Mouse (Mus musculus): ENCODE measurements around the gene Desi1.

Gene Desi1

DNA sequence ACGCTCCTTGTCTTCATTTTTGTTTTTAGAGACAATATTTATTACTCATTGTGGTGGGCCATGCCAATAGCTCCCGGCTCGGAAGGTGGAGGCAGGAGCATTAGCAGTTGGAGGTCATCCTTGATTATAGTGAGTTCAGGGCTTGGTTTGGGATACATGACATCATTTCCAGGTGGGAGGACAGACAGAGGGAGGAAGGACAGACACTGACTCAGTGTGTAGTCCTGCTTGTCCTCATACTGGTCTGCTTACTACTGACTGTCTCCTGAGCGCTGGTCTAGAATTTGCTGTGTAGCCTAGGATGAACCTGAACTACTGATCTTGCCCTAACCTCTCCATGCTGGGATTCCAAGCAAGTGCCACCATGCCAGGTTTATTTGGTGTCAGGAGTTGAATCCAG lies at the start of gene Desi1:
Desi1 (minus strand) TSS at position 101 of the 400 bp plus-strand sequence.
- no peak for DNase-seq

DNA sequence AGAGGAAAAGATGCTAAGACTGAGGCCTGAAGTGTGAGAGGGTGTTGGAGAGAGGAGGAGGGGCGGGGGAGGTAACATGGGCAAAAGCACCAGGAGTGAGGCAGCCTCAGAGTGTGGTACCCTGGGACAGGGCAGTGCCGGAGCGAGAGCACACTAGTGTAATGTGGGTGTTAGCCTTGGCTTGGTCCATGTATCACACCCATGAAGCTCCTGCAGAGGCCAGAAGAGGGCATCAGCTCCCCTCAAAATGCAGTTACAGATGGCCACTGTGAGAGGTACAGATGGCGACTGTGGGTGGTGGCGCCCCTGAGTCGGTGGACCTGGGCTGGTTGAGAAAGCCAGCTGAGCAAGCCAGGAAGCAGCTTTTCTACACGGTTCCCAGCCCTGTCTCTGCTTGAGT lies 47.5 kb upstream of the Desi1 start:
- DNase-seq = peak; percentile 68

DNA sequence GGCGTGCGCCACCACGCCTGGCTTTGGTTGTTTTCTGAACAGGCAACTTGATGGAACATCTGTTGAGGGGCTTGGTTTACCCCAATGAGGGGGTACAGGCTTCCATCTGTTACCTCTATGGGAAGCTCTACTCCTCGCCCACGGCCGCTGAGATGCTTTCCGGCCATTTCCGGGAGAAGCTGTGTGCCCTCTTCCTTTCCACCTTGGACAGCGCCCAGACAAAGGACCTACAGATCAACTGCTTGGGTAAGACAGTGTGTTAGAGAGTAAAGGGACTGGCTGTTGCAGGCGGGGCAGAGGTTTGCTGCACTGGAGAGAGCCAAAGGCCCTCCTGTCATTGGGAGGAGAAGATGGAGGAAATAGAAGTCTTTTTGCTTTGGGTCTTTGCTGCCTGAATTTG lies 46.2 kb upstream of the Desi1 start:
- no peak for DNase-seq

DNA sequence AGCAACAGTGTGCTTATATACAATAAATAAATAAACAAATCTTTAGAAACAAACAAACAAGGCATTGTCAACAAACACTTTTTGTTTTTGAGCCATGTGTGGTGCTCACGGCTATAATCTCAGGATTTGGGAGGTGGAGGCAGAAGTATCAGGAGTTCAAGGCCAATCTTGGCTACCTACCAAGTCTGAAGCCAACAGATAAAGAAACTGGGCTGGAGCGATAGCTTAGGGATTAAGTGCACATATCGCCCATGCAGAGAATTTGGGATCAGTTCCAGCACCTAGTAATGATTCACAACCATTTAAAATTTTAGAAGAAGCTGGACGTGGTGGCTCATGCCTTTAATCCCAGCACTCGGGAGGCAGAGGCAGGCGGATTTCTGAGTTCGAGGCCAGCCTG lies 39.8 kb upstream of the Desi1 start:
- no peak for DNase-seq

DNA sequence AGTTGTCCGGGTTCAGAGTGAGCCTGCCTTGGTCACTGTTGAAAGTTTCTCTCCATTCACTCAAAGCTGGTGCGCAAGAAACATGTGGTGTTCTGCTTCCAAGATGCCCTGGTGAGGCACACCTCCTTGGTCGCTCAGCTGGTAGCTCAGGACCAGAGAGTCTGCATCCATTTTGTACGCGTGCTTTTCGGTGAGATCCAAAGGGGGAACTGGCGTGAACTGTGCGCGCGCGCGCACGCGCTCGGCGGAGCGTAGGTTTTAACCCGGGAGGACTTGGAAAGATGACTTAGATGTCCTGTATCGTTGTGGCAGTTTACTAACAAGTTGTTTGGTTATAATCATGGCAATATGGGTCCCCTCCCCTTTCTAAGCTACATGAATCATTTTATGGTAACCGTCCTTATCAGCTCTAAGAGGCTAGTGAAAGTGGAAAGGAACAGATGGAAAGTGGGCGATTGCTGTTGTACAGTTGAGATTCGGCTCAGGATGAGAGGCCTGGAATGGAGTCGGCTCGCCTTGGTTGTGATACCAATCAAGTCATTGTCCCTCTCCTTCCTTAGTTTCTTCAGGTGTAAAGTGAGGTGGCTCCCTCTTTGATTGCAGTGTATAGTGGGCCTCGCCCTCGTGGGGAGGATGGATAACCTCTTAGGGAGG lies 38.3 kb upstream of the Desi1 start:
- DNase-seq = no peak

DNA sequence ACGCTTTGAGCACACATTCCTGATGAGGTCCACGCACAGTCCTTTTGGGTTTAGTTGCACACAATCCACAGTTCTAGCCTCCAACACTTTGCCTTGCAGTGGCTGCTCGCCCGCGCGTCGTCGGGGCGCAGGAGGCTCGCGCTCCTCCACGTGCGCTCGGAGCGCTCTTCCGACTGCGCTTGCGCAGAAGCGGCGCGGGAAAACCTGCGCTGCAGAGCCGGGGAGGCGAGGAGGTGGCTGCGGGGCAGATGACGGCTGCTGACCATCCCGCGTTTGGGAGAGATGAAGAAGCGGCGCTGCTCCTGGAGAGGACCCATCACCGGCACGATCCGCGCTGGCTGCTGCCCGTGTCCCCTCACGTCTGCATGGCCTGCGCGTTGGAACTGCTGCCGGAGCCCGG lies 36.2 kb upstream of the Desi1 start, which contains the start of gene Mei1:
Mei1 (plus strand) TSS at position 99 of the 400 bp plus-strand sequence.
- no peak for DNase-seq

DNA sequence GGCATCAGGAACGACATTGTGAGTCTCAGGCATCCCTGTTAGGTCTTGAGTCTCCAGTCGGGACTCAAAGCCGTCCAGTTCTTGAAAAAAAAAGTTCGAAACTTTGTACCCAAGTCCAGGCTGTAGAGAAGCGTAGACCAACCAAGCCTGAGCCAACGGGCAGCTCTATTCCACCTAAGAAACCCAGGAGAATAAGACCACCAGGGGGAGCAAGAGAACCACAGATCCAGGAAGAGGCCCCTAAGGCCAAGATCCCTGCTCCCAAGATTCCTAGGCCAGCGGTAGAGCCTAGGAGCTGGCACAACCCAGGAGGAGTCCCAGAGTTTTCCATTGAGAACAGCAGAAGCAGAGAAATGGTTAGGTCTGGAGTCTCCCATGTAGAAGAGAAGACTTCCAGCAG lies 31.8 kb upstream of the Desi1 start:
- DNase-seq = peak; percentile 73

DNA sequence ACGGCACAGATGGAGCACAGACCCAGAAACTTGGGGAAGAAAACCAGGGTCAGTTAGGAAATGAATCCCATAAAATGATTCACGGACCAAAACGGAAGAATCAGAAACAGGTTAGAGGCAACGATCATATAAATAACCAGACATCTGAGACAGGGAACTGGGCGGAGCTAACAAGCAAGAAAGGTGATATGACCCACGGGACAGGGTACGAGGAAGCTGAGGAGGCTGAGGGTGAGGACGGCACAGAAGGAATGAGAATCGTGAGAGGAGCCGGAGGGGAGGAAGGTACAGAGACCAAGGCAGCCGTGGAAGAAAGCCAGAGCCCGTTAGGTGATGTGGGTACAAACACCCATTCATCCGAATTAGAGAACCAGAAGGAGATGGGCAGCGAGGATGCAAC lies 30.2 kb upstream of the Desi1 start:
- no peak for DNase-seq

DNA sequence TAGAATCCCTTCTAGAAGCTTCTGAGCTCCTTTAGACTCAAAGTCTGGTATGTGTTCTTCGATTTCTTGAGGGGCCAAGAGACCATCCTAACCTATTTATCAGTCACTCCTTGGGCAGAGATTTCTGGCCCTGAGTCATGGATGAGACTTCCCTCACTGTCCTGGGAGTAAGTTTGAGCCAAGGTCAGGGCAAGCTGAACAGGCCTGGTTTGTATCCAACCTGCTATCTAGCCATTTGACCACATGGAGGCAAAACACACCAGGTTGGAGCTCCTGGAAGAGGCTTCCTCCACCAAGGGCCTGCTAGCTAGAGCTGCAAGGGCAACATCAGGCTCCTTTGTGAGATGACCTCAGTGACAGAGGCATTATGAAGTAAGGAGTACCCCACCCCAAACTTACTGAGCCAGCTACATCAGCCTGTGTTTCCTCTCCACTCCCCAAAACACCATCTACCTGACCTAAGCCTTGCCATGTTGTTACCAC lies 25.1 kb upstream of the Desi1 start, which contains the start of gene 4930407I10Rik:
4930407I10Rik (plus strand) TSS at position 433 of the 483 bp plus-strand sequence.
- DNase-seq = no peak

DNA sequence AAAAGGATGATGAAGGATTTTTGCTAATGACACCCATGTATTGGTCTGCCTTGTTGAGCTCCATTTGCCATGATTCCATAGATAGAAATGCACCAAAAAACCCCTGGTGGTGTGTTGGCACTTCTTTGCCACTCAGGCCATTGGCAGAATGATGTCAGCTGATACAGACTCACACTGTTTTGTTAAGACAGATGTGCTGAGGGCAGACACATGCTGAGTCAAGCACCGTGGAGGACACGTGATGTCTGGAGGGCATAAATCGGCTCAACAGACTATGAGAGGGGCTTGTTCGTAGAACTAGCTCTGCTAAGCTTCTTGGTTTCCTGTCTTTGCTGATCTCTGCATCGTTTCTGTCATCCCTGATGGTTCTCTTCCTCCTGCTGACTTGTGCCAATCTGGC lies 18.9 kb upstream of the Desi1 start:
- DNase-seq = no peak

DNA sequence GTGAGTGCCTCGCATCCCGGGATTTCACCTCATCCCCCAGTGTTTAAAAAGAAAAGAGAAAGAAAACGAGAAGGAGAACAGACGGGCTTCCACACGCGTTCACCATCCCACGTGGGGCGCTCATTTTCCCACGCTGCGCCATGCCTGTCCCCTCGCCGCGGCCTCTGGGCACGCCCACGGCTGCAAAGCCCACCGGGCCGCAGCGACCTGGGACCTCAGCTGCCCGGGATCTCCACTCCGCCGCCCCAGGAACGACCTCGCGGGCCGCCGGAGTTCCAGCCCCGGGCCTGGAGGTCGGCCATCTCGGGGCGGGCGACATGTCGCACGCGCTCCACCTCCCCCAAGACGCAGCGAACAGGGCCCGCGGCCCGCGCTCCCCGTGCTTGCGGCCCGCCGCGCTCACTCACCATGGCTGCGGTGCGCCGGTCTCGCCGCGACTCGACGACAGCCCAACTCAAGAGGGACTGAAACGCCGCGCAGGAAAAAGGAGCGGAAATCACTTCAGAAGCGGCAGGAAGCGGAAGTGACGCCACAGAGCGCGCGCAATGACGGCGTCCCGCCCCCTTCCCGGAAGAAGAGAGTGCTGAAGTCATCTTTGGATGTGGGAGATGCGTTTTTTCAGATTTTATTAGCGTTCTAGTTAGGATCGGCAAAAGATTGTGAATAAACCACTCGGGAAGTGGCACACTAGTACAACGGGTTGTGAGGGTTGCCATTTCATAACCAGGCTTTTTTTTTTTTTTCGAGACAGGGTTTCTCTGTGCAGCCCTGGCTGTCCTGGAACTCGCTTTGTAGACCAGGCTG lies 13.6 kb upstream of the Desi1 start, which contains the start of gene Snu13:
Snu13 (minus strand) TSS at position 519 of the 804 bp plus-strand sequence.
- peak; percentile 95 for DNase-seq

DNA sequence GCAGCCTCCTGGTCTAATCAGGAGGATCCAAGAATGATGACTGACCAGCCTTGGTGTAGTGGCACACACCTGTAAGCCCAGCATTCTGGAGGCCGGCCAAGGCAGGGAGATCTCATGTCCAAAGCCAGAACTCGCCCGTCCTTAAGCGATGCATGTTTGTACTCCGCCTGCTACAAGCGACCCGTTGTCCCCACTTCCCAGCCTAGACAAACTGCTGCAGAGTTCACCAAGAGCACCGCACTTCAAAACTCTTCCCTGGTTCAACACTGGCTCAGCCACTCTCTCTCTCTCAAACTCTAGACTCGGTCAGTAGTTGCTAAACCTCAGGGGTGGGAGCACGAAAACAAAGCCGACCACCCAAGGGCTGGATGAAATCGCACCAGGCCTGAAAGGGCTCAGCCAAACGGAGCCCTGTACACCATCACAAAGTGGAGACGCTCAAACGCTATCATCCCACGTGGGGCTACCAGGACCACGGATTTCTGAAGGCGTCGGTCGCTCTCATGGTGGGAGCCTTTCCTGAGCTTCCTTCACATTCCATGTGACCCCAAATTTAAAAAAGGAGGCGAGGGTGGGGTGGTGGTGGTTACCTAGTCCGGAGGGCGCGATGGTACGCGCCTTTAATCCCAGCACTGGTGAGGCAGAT lies 12.7 kb upstream of the Desi1 start:
- DNase-seq = no peak

DNA sequence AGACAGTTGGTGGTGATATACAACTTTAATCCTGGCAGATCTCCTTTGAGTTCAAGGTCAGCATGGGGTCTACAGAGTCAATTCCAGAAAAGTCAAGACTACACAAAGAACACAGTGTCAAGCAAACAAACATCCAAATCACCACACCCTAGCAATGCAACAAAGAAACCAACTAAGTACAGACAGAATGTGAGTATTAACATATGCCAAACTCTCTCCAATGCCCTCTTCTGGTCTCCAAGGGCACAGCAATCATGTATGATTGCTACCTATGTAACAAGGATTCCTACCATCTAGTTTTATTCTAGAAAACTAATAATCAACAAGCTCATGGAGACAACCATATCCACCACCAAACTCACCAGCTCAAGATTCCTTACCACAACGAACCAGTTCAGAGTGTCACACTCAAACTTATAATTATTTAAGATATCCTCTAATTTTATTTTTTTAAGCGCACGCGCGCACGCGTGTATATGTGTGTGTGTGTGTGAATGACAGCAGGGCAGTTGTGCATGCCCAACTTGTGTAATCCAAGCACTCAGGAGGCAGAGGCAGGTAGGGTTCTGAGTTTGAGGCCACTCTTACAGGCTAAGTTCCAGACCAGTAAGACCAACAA lies 10.6 kb upstream of the Desi1 start:
- peak; percentile 63 for DNase-seq

DNA sequence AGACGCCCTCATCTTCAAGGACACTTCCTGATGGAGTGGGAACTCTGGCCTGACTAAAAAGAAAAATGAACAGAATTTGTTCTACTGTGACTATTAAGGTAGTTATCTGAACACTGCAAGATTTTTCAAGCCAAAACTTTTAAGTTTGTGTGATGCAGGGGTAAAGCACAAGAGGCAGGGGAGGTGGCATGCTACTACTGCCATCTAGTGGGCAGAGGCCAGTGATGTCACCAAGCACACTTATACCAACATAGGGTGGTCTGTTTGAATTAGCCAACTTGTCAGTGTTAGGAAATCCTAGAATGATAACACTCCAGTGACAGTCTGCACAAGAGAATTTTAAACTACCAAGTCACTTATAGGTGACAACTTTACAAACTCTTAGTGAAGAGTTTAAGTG lies 7.0 kb upstream of the Desi1 start:
- peak; percentile 81 for DNase-seq

DNA sequence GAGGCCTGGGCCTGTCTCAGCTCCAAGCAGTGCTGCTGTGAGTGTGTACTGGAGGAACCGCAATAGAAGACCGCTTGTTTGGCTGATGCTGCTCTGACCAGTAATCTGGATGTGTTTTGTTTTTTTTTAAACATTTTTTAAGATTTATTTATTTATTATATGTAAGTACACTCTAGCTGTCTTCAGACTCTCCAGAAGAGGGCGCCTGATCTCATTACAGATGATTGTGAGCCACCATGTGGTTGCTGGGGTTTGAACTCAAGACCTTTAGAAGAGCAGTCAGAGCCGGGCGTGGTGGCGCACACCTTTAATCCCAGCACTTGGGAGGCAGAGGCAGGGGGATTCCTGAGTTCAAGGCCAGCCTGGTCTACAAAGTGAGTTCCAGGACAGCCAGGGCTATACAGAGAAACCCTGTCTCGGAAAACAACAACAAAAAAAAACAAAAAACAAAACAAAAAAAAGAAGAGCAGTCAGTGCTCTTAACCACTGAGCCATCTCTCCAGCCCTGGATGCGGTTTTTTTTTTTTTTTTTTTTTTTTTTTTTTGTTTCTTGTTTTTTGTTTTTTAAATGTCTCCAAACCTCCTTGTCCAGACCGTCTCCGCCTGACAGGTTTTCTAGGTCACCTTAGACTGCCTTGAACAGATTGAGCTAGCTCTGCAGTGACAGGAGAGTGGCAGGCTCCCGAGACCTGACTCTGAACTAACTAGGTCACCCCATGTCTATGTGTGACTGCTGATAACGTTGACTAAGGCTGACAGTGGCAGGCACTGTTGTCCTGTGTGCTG lies 2.4 kb upstream of the Desi1 start:
- peak; percentile 71 for DNase-seq

DNA sequence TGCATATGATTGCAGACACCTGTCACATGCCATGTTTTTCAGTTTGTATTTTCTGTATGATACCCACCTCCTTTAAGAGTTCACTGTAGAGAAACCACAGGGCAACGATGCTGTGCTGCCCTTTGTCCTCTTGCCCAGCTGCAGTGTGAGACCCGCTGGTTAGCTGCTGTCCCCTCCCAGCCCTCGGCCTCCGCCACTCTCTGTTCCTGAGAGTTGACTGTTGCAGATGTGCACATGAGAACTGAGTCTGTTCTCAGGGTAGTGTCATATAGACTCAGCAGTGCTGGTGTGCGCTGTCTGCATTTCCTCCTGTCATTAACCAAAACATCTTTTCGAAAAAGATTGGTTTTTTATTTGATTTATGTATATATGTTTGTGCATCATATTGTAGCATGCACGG lies 1.3 kb downstream of the Desi1 start:
- peak; percentile 55 for DNase-seq

DNA sequence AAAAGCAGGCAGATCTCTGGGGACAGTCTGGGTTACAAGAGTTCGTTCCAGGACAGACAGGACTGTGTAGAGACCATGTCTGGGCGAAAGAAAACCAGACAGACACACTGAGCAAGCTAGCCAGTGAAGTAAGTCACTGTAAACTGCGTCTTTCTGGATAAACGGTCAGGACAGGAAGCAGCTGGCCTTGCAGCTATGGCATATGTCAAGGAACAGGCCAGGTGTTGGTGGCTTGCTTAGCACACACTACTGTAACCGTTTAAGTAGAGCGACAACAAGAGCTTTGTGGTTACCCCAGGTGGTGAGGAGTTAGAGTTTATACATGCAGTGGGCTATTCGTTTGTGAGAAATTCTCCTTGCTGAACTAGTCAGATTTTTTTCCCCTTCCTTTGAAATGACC lies 5.9 kb downstream of the Desi1 start:
- peak; percentile 84 for DNase-seq

DNA sequence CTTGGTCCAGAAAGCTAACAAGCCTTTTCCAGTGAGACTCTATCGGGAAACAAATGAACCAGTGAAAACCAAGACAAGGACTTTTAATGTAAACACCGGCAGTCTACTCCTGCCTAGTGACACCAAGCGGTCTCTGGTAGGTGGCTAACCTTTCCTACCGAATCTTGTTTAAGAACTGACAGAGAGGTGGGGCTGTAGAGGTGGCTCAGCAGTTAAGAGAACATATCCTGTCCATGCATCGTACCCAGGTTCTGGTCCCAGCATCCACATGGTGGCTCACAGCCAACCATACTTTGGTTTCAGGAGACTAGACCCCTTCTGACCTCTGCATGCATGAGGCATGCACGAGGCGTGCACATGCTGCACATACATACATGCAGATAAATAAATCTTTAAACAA lies 6.4 kb downstream of the Desi1 start:
- peak; percentile 70 for DNase-seq

DNA sequence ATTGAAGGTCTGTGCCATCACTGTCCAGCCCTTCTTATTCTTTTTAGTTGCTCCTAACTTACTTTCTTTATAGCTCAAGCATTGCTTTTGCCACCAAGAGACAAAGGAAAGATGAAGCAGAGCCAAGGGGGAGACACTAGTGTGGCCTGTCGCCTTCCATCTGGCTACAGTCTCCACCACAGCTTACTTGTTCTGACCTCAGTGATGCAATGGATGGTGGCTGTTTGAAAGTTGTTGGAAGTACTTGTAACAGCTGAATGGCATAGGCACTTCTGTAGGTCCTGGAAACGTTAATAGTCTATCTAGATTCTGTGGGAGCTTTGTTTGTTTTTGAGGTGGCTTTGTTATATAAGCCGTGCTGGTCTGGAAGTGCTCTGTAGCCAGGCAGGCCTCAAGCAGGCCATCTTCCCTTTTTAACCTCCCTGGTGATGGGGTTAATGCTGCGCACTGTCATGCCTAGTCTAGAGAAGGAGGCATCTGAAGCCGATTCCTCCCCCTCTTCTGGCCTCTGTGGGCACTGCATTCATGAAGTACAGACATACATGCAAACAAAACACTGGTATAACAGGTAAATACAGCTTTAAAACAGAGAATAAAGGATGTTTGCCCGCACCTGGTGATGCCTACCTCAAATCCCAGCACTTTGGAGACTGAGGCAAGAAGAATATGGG lies 9.6 kb downstream of the Desi1 start:
- peak; percentile 65 for DNase-seq

DNA sequence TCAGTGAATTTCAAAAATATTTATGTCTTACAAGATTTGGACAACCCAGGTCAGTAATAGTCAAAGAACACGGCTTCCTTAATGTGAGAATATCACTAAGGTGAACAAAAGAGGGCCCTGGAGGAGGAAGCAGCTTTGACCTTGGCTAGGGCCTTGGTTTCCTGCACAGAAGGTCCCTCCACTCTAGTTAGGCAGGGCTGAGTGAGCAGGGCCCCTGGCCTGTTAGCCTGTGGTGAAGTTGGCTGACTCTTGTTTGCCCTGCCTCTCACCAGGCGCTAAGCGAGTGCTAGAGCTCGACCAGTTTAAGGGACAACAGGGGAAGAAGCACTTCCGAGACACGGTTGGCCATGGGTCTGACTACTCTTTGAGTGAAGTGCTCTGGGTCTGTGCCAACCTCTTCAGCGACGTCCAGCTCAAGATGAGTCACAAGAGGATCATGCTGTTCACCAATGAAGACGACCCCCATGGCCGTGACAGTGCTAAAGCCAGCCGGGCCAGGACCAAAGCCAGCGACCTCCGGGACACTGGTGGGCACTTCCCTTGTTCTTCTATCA lies 11.1 kb downstream of the Desi1 start:
- peak; percentile 44 for DNase-seq

DNA sequence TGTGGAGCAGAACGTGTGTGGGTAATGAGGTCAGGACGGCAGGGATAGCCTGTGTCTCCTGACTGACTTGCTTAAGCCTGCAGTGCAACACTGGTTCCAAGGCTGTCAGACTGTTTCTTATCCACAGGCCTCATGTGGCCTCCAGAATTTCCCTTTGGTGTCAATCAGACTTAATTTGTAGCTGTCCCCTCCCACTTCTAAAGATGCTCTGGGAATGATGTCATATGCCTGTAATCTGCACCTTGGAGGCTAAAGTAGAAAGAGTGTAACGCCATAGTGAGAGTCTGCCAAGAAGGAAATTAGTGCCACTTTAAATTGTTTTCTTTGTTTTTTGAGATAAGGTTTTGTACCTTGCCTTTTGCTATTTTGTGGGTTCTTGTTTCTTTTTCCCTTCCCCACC lies 14.4 kb downstream of the Desi1 start:
- DNase-seq = no peak

Measured in thymus, postnatal 14 days (tissue).